ENCODE assay signal across 26 mouse cellular contexts in genomic region chr17:9162148-9162547, GRCm38 (mm10).
DNase-seq lines count a peak whose midpoint lies in the region; ATAC-seq and TF ChIP-seq lines count a peak whose summit lies in the region.
"Had no signal": no experiment of that assay in that cellular context is flagged by ENCODE, and none has a peak within 500 bp of the region (broad histone marks: within the 10 kb centered on the region; RNA-seq: fewer than 3 reads in every experiment).

No protein-coding gene starts in this region.

- no peaks in the 10 kb centered on the region for H3K36me3 ChIP-seq in liver, embryonic 11.5 days (ENCODE audit: control insufficient read depth, insufficient read depth, low read length)
- no peaks in the 10 kb centered on the region for H3K36me3 ChIP-seq in liver, embryonic 12.5 days
- peaks cover 0 to 21% of the 10 kb centered on the region in 2 experiments; a peak in 2 of 4 replicates for H3K36me3 ChIP-seq in MEL (ENCODE audit: control insufficient read depth in 1 of 2, insufficient read depth in 2 of 2, low read length in 2 of 2)
- no peaks in the 10 kb centered on the region for H3K36me3 ChIP-seq in intestine, embryonic 15.5 days
- H3K36me3 ChIP-seq: embryonic facial prominence, embryonic 10.5 days; embryonic facial prominence, embryonic 12.5 days; forebrain, embryonic 15.5 days; G1E had no signal

- H3K27me3 ChIP-seq in liver, embryonic 11.5 days (replicated peaks; ENCODE audit: control insufficient read depth, insufficient read depth, low read length) = no peaks in the 10 kb centered on the region
- no peaks in the 10 kb centered on the region; the same call in 1 of the 2 replicates for H3K27me3 ChIP-seq in liver, embryonic 12.5 days (replicated peaks)
- H3K27me3 ChIP-seq in MEL (ENCODE audit: control insufficient read depth in 1 of 2, insufficient read depth in 2 of 2, low read length in 2 of 2) = no peaks in the 10 kb centered on the region
- 0 out of 2 replicates have a peak, but pooled peaks cover 2% of the 10 kb centered on the region for H3K27me3 ChIP-seq in intestine, embryonic 15.5 days (replicated peaks)
- H3K27me3 ChIP-seq: CH12.LX; embryonic facial prominence, embryonic 12.5 days; forebrain, embryonic 13.5 days; forebrain, embryonic 15.5 days had no signal

- no peak overlapping the region for H3K4me3 ChIP-seq in liver, embryonic 11.5 days (ENCODE audit: low read depth, low read length)
- no peak overlapping the region for H3K4me3 ChIP-seq in liver, embryonic 12.5 days
- H3K4me3 ChIP-seq in MEL (ENCODE audit: control insufficient read depth in 1 of 2, insufficient read depth in 1 of 2, low read depth in 2 of 2, low read length in 2 of 2) = peak overlapping the region; percentile 28 to 51
- H3K4me3 ChIP-seq in intestine, embryonic 15.5 days (replicated peaks) = no peak overlapping the region
- H3K4me3 ChIP-seq: embryonic facial prominence, embryonic 10.5 days; embryonic facial prominence, embryonic 12.5 days; forebrain, embryonic 13.5 days; forebrain, embryonic 15.5 days had no signal

- peaks cover 3% of the 10 kb centered on the region; the same call in 1 of the 2 replicates for H3K4me1 ChIP-seq in liver, embryonic 11.5 days (replicated peaks; ENCODE audit: control insufficient read depth, insufficient read depth, low read length)
- H3K4me1 ChIP-seq in liver, embryonic 12.5 days = peaks cover 12% of the 10 kb centered on the region; the same call in 1 of the 2 replicates
- H3K4me1 ChIP-seq in MEL (ENCODE audit: control insufficient read depth in 1 of 2, insufficient read depth in 2 of 2, low read length in 2 of 2) = peaks cover 6 to 29% of the 10 kb centered on the region in 2 experiments
- peaks cover 2% of the 10 kb centered on the region; the same call in 1 of the 2 replicates for H3K4me1 ChIP-seq in intestine, embryonic 15.5 days (replicated peaks)

- ATAC-seq in liver, embryonic 11.5 days (replicated peaks; ENCODE audit: low FRiP score) = no peak
- no peak for ATAC-seq in liver, embryonic 12.5 days
- ATAC-seq in megakaryocyte progenitor cell, adult 5-6 weeks (replicated peaks; ENCODE audit: poor library complexity) = peak; percentile 29
- no peak for ATAC-seq in intestine, embryonic 15.5 days
- ATAC-seq in activated CD4-positive, CD25-positive, alpha-beta regulatory T cell, adult 4 months = no peak
- ATAC-seq: CD4-positive, CD25-positive, alpha-beta regulatory T cell, adult 4 months; forebrain, embryonic 13.5 days; forebrain, embryonic 15.5 days; forebrain, postnatal 0 days; Patski had no signal

- TF ChIP-seq EP300 in MEL (IDR thresholded peaks at IDR 0.05; ENCODE audit: low read depth in 1 of 2, low read length in 2 of 2) = peak; percentile 73 to 87; a peak in 3 of 4 replicates

- 40% methylated on average over 6 of the region's 6 CpGs for WGBS in liver, embryonic 11.5 days
- 19% methylated on average over 6 of the region's 6 CpGs for WGBS in liver, embryonic 12.5 days (ENCODE audit: insufficient replicate concordance)
- WGBS in intestine, embryonic 15.5 days = 67% methylated on average over 6 of the region's 6 CpGs

- no peaks in the 10 kb centered on the region for H3K9me3 ChIP-seq in liver, embryonic 11.5 days (ENCODE audit: control insufficient read depth, low read length)
- no peaks in the 10 kb centered on the region for H3K9me3 ChIP-seq in liver, embryonic 12.5 days (replicated peaks)
- H3K9me3 ChIP-seq in MEL (replicated peaks; ENCODE audit: insufficient read depth, low read length) = no peaks in the 10 kb centered on the region
- no peaks in the 10 kb centered on the region for H3K9me3 ChIP-seq in intestine, embryonic 15.5 days
- H3K9me3 ChIP-seq: embryonic facial prominence, embryonic 10.5 days; embryonic facial prominence, embryonic 12.5 days; forebrain, embryonic 13.5 days; forebrain, embryonic 15.5 days; G1E had no signal

- no peak for TF ChIP-seq RAD21 in MEL (IDR thresholded peaks at IDR 0.05; ENCODE audit: low read depth, low read length)

- no peak for TF ChIP-seq CTCF in MEL (IDR thresholded peaks at IDR 0.05 in 2 of 3, conservative IDR thresholded peaks at IDR 0.05 in 1 of 3; ENCODE audit: control insufficient read depth in 1 of 3, insufficient read depth in 1 of 3, low read depth in 2 of 3, low read length in 3 of 3, poor library complexity in 1 of 3, severe bottlenecking in 1 of 3)

- H3K4me2 ChIP-seq in liver, embryonic 11.5 days = peak overlapping the region; percentile 27; the same call in 1 of the 2 replicates
- H3K4me2 ChIP-seq in liver, embryonic 12.5 days = no peak overlapping the region
- H3K4me2 ChIP-seq in intestine, embryonic 15.5 days (replicated peaks) = no peak overlapping the region
- H3K4me2 ChIP-seq: embryonic facial prominence, embryonic 12.5 days; forebrain, embryonic 13.5 days; forebrain, embryonic 15.5 days had no signal

- no peak overlapping the region for H3K27ac ChIP-seq in liver, embryonic 11.5 days (ENCODE audit: low read depth, low read length)
- H3K27ac ChIP-seq in liver, embryonic 12.5 days = no peak overlapping the region
- H3K27ac ChIP-seq in MEL (ENCODE audit: control insufficient read depth, low read depth, low read length) = peak overlapping the region; percentile 68
- H3K27ac ChIP-seq in intestine, embryonic 15.5 days = no peak overlapping the region
- H3K27ac ChIP-seq: embryonic facial prominence, embryonic 10.5 days; embryonic facial prominence, embryonic 12.5 days; forebrain, embryonic 13.5 days; forebrain, embryonic 15.5 days had no signal

- no peak for DNase-seq in liver, embryonic 11.5 days (ENCODE audit: low spot score)
- peak; percentile 55 for DNase-seq in 416B (ENCODE audit: low read depth)
- peak; percentile 81 for DNase-seq in MEL (ENCODE audit: low read depth, low spot score)
- no peak for DNase-seq in T-cell, adult 2 months (ENCODE audit: low spot score)
- DNase-seq: adrenal gland, adult 8-10 months; adrenal gland, postnatal 14 days; adrenal gland, postnatal 36 days; B cell, adult 2 months; cerebellum, adult 11-12 months; cerebellum, adult 2 months; cerebellum, adult 9-10 months; cerebellum, postnatal 10 days; cerebellum, postnatal 25 days; forebrain, postnatal 0 days had no signal

- TF ChIP-seq POLR2A in MEL (IDR thresholded peaks at IDR 0.05; ENCODE audit: control insufficient read depth in 1 of 2, insufficient read depth in 1 of 2, low read depth in 1 of 2, low read length in 2 of 2, poor library complexity in 1 of 2) = peak in 1 of 2 experiments; percentile 44; a peak in 2 of 4 replicates

- no peak overlapping the region for H3K9ac ChIP-seq in liver, embryonic 11.5 days (ENCODE audit: low read depth, low read length)
- no peak overlapping the region for H3K9ac ChIP-seq in liver, embryonic 12.5 days
- H3K9ac ChIP-seq in MEL (ENCODE audit: control insufficient read depth, low read depth, low read length, poor library complexity, severe bottlenecking) = peak overlapping the region; percentile 31
- no peak overlapping the region for H3K9ac ChIP-seq in intestine, embryonic 15.5 days
- H3K9ac ChIP-seq: embryonic facial prominence, embryonic 12.5 days; forebrain, embryonic 13.5 days; forebrain, embryonic 15.5 days; forebrain, postnatal 0 days had no signal

- H3K79me2 ChIP-seq in MEL (ENCODE audit: control insufficient read depth, insufficient read depth, low read length, poor library complexity) = no peaks in the 10 kb centered on the region

TF ChIP-seq in MEL, 35 proteins besides CTCF, POLR2A, EP300 and RAD21:
- TF ChIP-seq ETS1 (IDR thresholded peaks at IDR 0.05; ENCODE audit: low read depth, low read length) (peak; percentile 81; the same call in 1 of the 2 replicates), TCF12 (IDR thresholded peaks at IDR 0.05; ENCODE audit: low read depth, low read length) (0 out of 2 replicates have a peak, but pooled peaks have one; percentile 53), POLR2AphosphoS2 (IDR thresholded peaks at IDR 0.05; ENCODE audit: low read length) (no peak), TBP (IDR thresholded peaks at IDR 0.05; ENCODE audit: low read depth, low read length) (peak; percentile 29; the same call in 1 of the 2 replicates), MAFK (IDR thresholded peaks at IDR 0.05; ENCODE audit: borderline replicate concordance, low read depth, low read length) (no peak), TAL1 (IDR thresholded peaks at IDR 0.05; ENCODE audit: low read length) (peak; percentile 73), USF1 (IDR thresholded peaks at IDR 0.05; ENCODE audit: low read depth, low read length) (no peak), GATA1 (IDR thresholded peaks at IDR 0.05; ENCODE audit: low read depth, low read length) (peak; percentile 86)

Comparison
In these comparisons a context has a peak if more than half of its experiments do, and no peak if none do; other contexts are left out.
1. DNase-seq: peak in 416B (single experiment) and MEL (single experiment); none in liver, embryonic 11.5 days (single experiment) and T-cell, adult 2 months (single experiment).
2. H3K4me3 ChIP-seq: peak in MEL (2 of 2); none in liver, embryonic 11.5 days (single experiment), liver, embryonic 12.5 days (single experiment) and intestine, embryonic 15.5 days (single experiment).